Mouse (Mus musculus) hematopoietic stem cell, adult 5-6 weeks (primary cell): ENCODE measurements around the gene Esrp2. TPM values are rescaled to one million over a fixed set of nuclear protein-coding genes. Genes with fewer than 3 reads are reported as not detected.

Experiments
- total RNA-seq: library from RNA; stranded (forward); fragments of 172-1452, 232-1000 nt; gene quantifications from 2 replicates; pipeline ENCODE4 v1.2.3, GENCODE M21; 2017

Esrp2 gene
- total RNA-seq, 1 experiment from 2014 or later, result not detected

Other genes starting within 250 kb of the Esrp2 start
- gene Nrn1l, start 243.4 kb downstream of the Esrp2 start, total RNA-seq, result not detected in 2 replicates
- 23.3 and 27.5 TPM in 2 replicates for gene Pskh1, start 236.5 kb downstream of the Esrp2 start, total RNA-seq
- not detected in 2 replicates for gene Ctrl, start 203.1 kb downstream of the Esrp2 start, total RNA-seq
- gene Psmb10, start 198.5 kb downstream of the Esrp2 start, total RNA-seq, result 38.8 and 79.5 TPM in 2 replicates
- not detected in 2 replicates for gene Lcat, start 193.6 kb downstream of the Esrp2 start, total RNA-seq
- 1.4 and 8.0 TPM in 2 replicates for gene Slc12a4, start 170.9 kb downstream of the Esrp2 start, total RNA-seq
- not detected in 2 replicates for gene Dpep3, start 157.5 kb downstream of the Esrp2 start, total RNA-seq
- 5.0 and 14.4 TPM in 2 replicates for gene Dus2, start 145.6 kb downstream of the Esrp2 start, total RNA-seq
- gene Dpep2nb, start 131.0 kb downstream of the Esrp2 start, total RNA-seq, result not detected in 2 replicates
- gene Ddx28, start 125.1 kb downstream of the Esrp2 start, total RNA-seq, result 10.1 and 12.8 TPM in 2 replicates
- gene Nfatc3, start 78.1 kb downstream of the Esrp2 start, total RNA-seq, result 34.5 and 42.0 TPM in 2 replicates
- gene Pla2g15, start 13.4 kb upstream of the Esrp2 start, total RNA-seq, result 7.9 and 16.3 TPM in 2 replicates
- gene Slc7a6, start 31.9 kb upstream of the Esrp2 start, total RNA-seq, result 21.6 and 23.8 TPM in 2 replicates
- gene Slc7a6os, start 74.0 kb upstream of the Esrp2 start, total RNA-seq, result 42.8 and 50.0 TPM in 2 replicates
- gene Prmt7, start 74.0 kb upstream of the Esrp2 start, total RNA-seq, result 26.3 and 34.3 TPM in 2 replicates
- gene Smpd3, start 201.0 kb upstream of the Esrp2 start, total RNA-seq, result 0.25 and 0.31 TPM in 2 replicates